Mouse (Mus musculus) left cerebral cortex, adult 2 months (tissue): ENCODE data around the gene H13. TPM values are rescaled to one million over a fixed set of nuclear protein-coding genes. Genes with fewer than 3 reads are reported as not detected.

ENCODE experiments used
- DNase-seq, 2 experiments: peaks; one replicate each; pipeline ENCODE4 v3.0.0; 2021 to 2022; ENCODE audit warnings: low spot score in 2 of 2, mixed read lengths in 1 of 2; ENCODE audit errors: extremely low spot score in 1 of 2
- H3K27ac ChIP-seq: fragments of 200-600 bp; 2 replicates; pipeline ENCODE4 v1.8.1; 2022
- H3K4me3 ChIP-seq: fragments of 200-600 bp; 2 replicates; pipeline ENCODE4 v1.8.1; 2022
- CTCF ChIP-seq: fragments of 200-600 bp; IDR thresholded peaks from 2 replicates; pipeline ENCODE4 v1.8.1; 2022; ENCODE audit warnings: antibody characterized with exemption, mild to moderate bottlenecking, moderate library complexity
- intact Hi-C: fragments of 180-260 bp; cut with DNase I; formaldehyde crosslinking; loops from one replicate; pipeline ENCODE4 v1.15.1; 2025
- total RNA-seq, 2 experiments: library from RNA; stranded (reverse); gene quantifications; 2 replicates each; pipeline ENCODE4 v1.2.3; 2021

H13 gene
- total RNA-seq, 2 experiments from 2014 or later = 77.2 to 82.2 TPM

DNA sequence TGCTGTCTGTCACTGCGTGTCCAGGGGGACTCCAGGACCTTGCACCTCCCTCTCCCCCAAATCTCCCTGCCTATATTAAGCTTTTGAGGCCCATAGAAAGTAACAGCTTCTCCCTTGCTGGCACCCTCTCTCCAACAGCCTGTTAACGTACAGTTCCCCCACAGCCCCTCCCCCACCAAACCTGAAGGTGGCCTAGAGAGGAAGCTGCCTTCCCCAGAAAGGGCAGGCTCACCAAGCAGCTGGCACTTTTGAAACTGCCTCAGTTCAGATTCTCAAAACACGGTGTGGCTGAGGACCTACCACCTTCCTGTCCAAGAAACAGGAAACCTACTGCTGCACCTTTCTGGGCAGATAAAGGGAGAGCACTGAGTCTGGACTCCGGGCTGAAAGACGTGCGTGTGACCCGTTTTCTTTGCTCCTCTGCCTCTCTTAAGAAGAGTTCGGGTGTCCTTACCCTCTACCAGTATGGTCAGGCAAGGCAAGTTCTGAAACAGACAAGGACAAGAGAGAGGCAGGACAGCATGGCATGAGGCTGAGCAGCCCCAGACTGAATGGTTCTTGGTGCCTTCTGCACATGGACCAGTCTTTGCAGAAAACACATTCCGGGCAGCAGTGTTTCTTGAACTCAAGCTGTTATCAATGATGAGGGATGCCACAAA lies 1.9 kb downstream of the H13 start:
- H3K27ac ChIP-seq = peak overlapping the region; percentile 54; the same call in 1 of the 2 replicates
- intact Hi-C loops = loop anchor here (5.0 kb wide), 2 partner anchors 274 to 444 kb away; partner anchors contain the start of genes Csnk2a1 and Sox12
- DNase-seq = no peak
- peak overlapping the region; percentile 81 for H3K4me3 ChIP-seq
- TF ChIP-seq CTCF = no peak

DNA sequence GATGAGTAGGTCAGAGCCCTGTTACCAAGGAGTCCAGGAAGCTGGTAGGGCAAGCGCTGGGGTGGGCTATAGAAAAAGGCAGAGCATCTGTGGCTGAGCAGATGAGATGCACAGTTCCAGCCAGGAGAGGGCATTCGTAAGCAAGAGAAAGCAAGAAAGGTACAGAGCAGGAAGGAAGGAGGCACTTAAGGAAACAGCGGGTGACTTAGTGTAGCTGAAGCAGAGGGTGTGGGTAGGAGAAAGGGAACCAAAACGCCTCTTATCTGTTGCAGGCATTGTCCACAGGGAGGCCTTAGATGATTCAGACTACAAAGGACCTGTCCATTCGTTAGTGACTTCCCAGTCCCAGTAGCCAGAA lies 2.4 kb downstream of the H13 start:
- intact Hi-C loops = loop anchor here (5.0 kb wide), 2 partner anchors 274 to 444 kb away; partner anchors contain the start of genes Csnk2a1 and Sox12
- Histone ChIP-seq H3K4me3 (peak overlapping the region; percentile 81), H3K27ac (peak overlapping the region; percentile 54; the same call in 1 of the 2 replicates)
- TF ChIP-seq CTCF = peak; percentile 56
- DNase-seq = peak; percentile 54 to 58

- Histone ChIP-seq H3K27ac (no peak overlapping the region; the same call in 1 of the 2 replicates), H3K4me3 (peak overlapping the region; percentile 81)
- intact Hi-C loops = loop anchor here (5.0 kb wide), 2 partner anchors 275 to 445 kb away; partner anchors contain the start of genes Csnk2a1 and Sox12
- no peak for TF ChIP-seq CTCF
- no peak for DNase-seq
Measured at GRCm38 (mm10) chr2:152672166-152672565, 2.9 kb downstream of the H13 start.

DNA sequence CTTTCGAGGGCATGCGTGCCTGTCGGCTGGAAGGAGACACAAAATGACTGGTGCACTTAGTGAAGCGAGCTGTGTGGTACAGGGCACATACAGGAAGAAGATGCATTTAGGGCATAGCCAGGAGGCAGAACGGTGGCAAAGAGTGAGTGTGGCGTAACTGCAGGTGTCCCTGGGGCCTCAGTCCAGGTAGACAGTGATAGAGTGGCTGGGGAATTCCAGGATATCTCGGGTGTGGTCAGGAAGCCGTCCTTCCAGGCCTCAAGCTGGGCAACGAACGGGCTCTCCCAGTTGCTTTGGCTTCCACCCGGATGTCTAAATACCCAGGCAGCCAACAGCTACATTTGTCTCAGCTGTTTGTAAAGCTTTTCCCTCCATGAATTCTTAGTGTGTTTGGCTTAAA lies 4.9 kb downstream of the H13 start:
- Histone ChIP-seq H3K4me3 (no peak overlapping the region), H3K27ac (0 out of 2 replicates have a peak overlapping the region, but pooled peaks have one; percentile 8)
- intact Hi-C loops = loop anchor here (5.0 kb wide), 2 partner anchors 277 to 447 kb away; partner anchors contain the start of genes Csnk2a1 and Sox12
- no peak for TF ChIP-seq CTCF
- DNase-seq = no peak

DNA sequence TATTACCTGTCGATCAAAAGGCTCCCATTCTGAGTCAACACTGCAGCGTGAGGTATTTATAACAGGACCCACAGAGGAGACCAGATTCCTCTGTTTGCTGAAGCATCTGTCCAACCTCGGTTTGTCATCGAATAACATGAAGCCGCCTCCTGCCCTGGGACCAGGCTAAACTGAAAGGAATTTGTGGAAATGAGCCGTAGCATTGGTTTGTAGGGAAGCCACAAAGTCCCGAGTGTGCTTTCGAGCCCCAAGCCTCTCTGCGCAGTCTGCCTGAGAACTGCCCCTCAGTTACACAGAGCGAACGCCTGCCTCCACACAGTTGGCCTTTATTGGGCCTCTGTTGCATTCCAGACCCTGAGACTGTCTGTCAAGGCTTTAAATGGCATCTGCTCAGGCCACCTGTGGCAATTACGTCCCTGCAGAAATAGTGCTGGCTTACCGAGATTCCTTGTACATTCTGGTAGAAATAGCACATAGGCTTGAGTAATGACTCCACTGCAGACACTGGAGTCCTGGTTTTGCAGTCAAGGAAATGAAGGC lies 6.1 kb downstream of the H13 start:
- H3K27ac ChIP-seq = peak overlapping the region; percentile 50; the same call in 1 of the 2 replicates
- intact Hi-C loops = loop anchor here (5.0 kb wide), 1 partner anchor 58 kb away; no protein-coding TSS in a partner anchor
- TF ChIP-seq CTCF = no peak

DNA sequence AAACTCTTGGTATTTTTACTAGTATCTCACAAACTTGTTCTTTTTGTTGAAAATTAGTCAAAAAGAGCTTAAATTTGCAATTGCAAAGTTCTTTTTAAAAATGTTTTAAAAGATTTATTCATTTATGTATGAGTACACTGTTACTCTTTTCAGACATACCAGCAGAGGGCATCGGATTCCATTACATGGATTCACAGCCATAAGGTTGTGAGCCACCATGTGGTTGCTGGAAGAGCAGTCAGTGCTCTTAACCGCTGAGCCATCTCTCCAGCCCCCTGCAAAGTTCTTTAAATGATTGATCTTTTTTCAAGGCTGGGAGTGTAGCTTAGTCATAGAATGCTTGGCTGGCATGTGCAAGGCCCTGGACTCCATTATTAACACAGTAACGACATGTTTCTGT lies 9.0 kb downstream of the H13 start:
- peak; percentile 78 for TF ChIP-seq CTCF
- no peak overlapping the region for H3K4me3 ChIP-seq
- no peak overlapping the region for H3K27ac ChIP-seq
- intact Hi-C loops = loop anchor here (5.0 kb wide), 1 partner anchor 61 kb away; no protein-coding TSS in a partner anchor
- DNase-seq = no peak

More for the DNA sequence above, 6.1 kb downstream of the H13 start:
- H3K4me3 ChIP-seq = no peak overlapping the region
- no peak for DNase-seq

- intact Hi-C loops = loop anchor here (5.0 kb wide), 1 partner anchor 62 kb away; no protein-coding TSS in a partner anchor
- no peak overlapping the region for H3K4me3 ChIP-seq
- no peak overlapping the region for H3K27ac ChIP-seq
- no peak for DNase-seq
- TF ChIP-seq CTCF = no peak
Measured at GRCm38 (mm10) chr2:152678925-152679324, 9.7 kb downstream of the H13 start.

GRCm38 (mm10) chr2:152679701-152680355 lies 10.6 kb downstream of the H13 start:
- no peak overlapping the region for H3K27ac ChIP-seq
- intact Hi-C loops = loop anchor here (5.0 kb wide), 1 partner anchor 63 kb away; no protein-coding TSS in a partner anchor
- no peak for TF ChIP-seq CTCF
- no peak overlapping the region for H3K4me3 ChIP-seq
- DNase-seq = no peak

DNA sequence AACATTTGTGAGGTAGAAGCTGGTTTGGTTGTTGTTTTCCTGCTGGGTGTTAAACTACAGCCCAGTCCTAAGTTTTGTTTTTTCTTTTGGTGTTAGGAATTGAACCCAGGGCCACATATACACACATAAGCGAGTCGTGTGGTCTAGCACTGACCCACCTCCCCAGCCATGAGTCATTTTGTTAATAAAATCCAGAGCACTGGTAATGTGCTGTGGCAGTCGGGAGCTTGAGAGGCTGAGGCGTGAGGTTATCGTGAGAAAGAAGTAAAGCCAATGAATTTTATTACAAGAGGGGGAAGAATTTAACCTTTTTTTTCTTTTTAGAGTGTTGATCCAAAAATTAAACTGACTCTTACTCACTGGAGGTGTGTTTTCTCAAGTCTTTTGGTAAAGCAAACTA lies 13.8 kb downstream of the H13 start:
- no peak for TF ChIP-seq CTCF
- no peak for DNase-seq
- Histone ChIP-seq H3K27ac (no peak overlapping the region), H3K4me3 (no peak overlapping the region)
- intact Hi-C loops = no loop called here

- no peak for DNase-seq
- Histone ChIP-seq H3K27ac (peak overlapping the region; percentile 79; the same call in 1 of the 2 replicates), H3K4me3 (peak overlapping the region; percentile 40)
- no peak for TF ChIP-seq CTCF
- intact Hi-C loops = no loop called here
Measured at GRCm38 (mm10) chr2:152686399-152686798, 17.1 kb downstream of the H13 start.

- intact Hi-C loops = no loop called here
- DNase-seq = peak; percentile 90 to 91
- peak within 1 kb of the TSS; percentile 79 for H3K27ac ChIP-seq
- H3K4me3 ChIP-seq = peak within 1 kb of the TSS; percentile 45
- no peak for TF ChIP-seq CTCF
Measured at GRCm38 (mm10) chr2:152686806-152687267, 17.6 kb downstream of the H13 start, which contains the start of gene Mcts2. Gene Mcts2, plus strand, starts transcription at chr2:152687035.
